Mouse (Mus musculus) embryonic stem cell, embryonic (primary cell): ENCODE data around the gene Cmtm8.

Experiments used
- CTCF ChIA-PET, 4 experiments: fragments of 300-600 bp in 2 of 4; fragments of 350-600 bp in 2 of 4; sonication (Branson Sonifier 250); formaldehyde crosslinking; loops; one replicate each; lab custom pipeline; 2022; ENCODE audit warnings: inconsistent platforms in 2 of 4; lab: Charles Lee
- POLR2A ChIA-PET, 4 experiments: fragments of 300-600 bp in 2 of 4; fragments of 350-600 bp in 2 of 4; sonication (Branson Sonifier 250); formaldehyde crosslinking; loops; one replicate each; lab custom pipeline; 2022; ENCODE audit warnings: antibody characterized with exemption in 4 of 4, inconsistent platforms in 1 of 4; lab: Charles Lee

The Cmtm8 gene

GRCm38 (mm10) chr9:114760353-114760752 lies 83.6 kb downstream of the Cmtm8 start:
- ChIA-PET CTCF (no interaction called here), POLR2A (interaction anchor here in 1 of 4 experiments (1.2 kb wide), 1 partner anchor 18 kb away, joined by 4 read pairs; no protein-coding TSS in a partner anchor)

- ChIA-PET POLR2A (interaction anchor here in 2 of 4 experiments (0.6 to 1.6 kb wide), 4 partner anchors 9 to 96 kb away, joined by 3 to 6 read pairs (median 4); partner anchors contain the start of gene Cmtm6 (in 1 of the 2)), CTCF (interaction anchor here in 1 of 4 experiments (0.6 to 0.8 kb wide), 2 partner anchors 26 to 304 kb away, joined by 3 read pairs; no protein-coding TSS in a partner anchor)
Measured at GRCm38 (mm10) chr9:114759886-114760285, 84.1 kb downstream of the Cmtm8 start.

- ChIA-PET CTCF (interaction anchor here in 2 of 4 experiments (0.6 to 0.7 kb wide), 3 partner anchors 77 to 323 kb away, joined by 3 read pairs; no protein-coding TSS in a partner anchor), POLR2A (interaction anchor here in 3 of 4 experiments (0.6 to 1.6 kb wide), 9 partner anchors 9 to 174 kb away, joined by 3 to 6 read pairs (median 4); partner anchors contain the start of genes Cmtm6 (in 1 of the 3) and Cmtm7 (in 1 of the 3))
Measured at GRCm38 (mm10) chr9:114758801-114759200, 85.2 kb downstream of the Cmtm8 start.

GRCm38 (mm10) chr9:114758272-114758671 lies 85.7 kb downstream of the Cmtm8 start:
- ChIA-PET CTCF (interaction anchor here in 1 of 4 experiments (0.6 to 0.7 kb wide), 2 partner anchors 131 to 323 kb away, joined by 3 read pairs; no protein-coding TSS in a partner anchor), POLR2A (interaction anchor here in 3 of 4 experiments (0.6 to 1.6 kb wide), 6 partner anchors 9 to 611 kb away, joined by 3 to 5 read pairs (median 4); partner anchors contain the start of genes Cmtm6 (in 1 of the 3) and Cmtm7 (in 1 of the 3))

GRCm38 (mm10) chr9:114752863-114753484 lies 91.0 kb downstream of the Cmtm8 start:
- ChIA-PET POLR2A (interaction anchor here (0.5 to 2.2 kb wide), 17 partner anchors 9 to 136 kb away, joined by 3 to 14 read pairs (median 3); partner anchors contain the start of genes Cmtm7 (in 1 of the 4) and Dync1li1 (in 1 of the 4)), CTCF (interaction anchor here (0.7 to 2.0 kb wide), 22 partner anchors 10 to 400 kb away, joined by 3 to 14 read pairs (median 3); partner anchors contain the start of genes Cmtm7 (in 2 of the 4), Cmtm6 (in 1 of the 4) and Cnot10 (in 1 of the 4))

GRCm38 (mm10) chr9:114752311-114752710 lies 91.6 kb downstream of the Cmtm8 start:
- CTCF ChIA-PET, result interaction anchor here in 3 of 4 experiments (0.7 to 2.0 kb wide), 12 partner anchors 10 to 160 kb away, joined by 3 to 14 read pairs (median 4); partner anchors contain the start of gene Cnot10 (in 1 of the 3)

GRCm38 (mm10) chr9:114751582-114751981 lies 92.4 kb downstream of the Cmtm8 start:
- ChIA-PET CTCF (interaction anchor here (0.6 to 2.0 kb wide), 5 partner anchors 12 to 291 kb away, joined by 3 to 6 read pairs (median 4); no protein-coding TSS in a partner anchor), POLR2A (interaction anchor here in 2 of 4 experiments (0.6 to 0.9 kb wide), 2 partner anchors 13 to 559 kb away, joined by 3 read pairs; partner anchors contain the start of gene Stt3b (in 1 of the 2))

More at GRCm38 (mm10) chr9:114752311-114752710, 91.6 kb downstream of the Cmtm8 start:
- POLR2A ChIA-PET, result interaction anchor here in 2 of 4 experiments (0.9 to 2.0 kb wide), 6 partner anchors 14 to 63 kb away, joined by 3 to 8 read pairs (median 3); partner anchors contain the start of gene Dync1li1 (in 1 of the 2)

GRCm38 (mm10) chr9:114747466-114747865 lies 96.5 kb downstream of the Cmtm8 start:
- POLR2A ChIA-PET, result interaction anchor here in 2 of 4 experiments (1.0 to 1.1 kb wide), 2 partner anchors 33 to 164 kb away, joined by 3 to 4 read pairs; no protein-coding TSS in a partner anchor
- CTCF ChIA-PET, result interaction anchor here in 2 of 4 experiments (0.6 to 1.3 kb wide), 3 partner anchors 14 to 477 kb away, joined by 3 read pairs; no protein-coding TSS in a partner anchor

- CTCF ChIA-PET, result interaction anchor here in 1 of 4 experiments (0.7 to 1.3 kb wide), 2 partner anchors 16 to 20 kb away, joined by 3 to 6 read pairs; partner anchors contain the start of gene Cmtm6
- POLR2A ChIA-PET, result interaction anchor here in 1 of 4 experiments (1.0 to 1.2 kb wide), 2 partner anchors 16 to 33 kb away, joined by 3 read pairs; partner anchors contain the start of gene Cmtm6
Measured at GRCm38 (mm10) chr9:114747012-114747411, 96.9 kb downstream of the Cmtm8 start.

GRCm38 (mm10) chr9:114745654-114746053 lies 98.3 kb downstream of the Cmtm8 start:
- ChIA-PET CTCF (interaction anchor here in 3 of 4 experiments (0.6 to 1.3 kb wide), 4 partner anchors 15 to 175 kb away, joined by 3 to 6 read pairs (median 3); partner anchors contain the start of gene Cmtm6 (in 1 of the 3)), POLR2A (interaction anchor here in 3 of 4 experiments (0.6 to 1.9 kb wide), 7 partner anchors 9 to 946 kb away, joined by 3 to 7 read pairs (median 3); partner anchors contain the start of gene Cmtm6 (in 2 of the 3))

GRCm38 (mm10) chr9:114745163-114745562 lies 98.8 kb downstream of the Cmtm8 start:
- ChIA-PET CTCF (interaction anchor here in 3 of 4 experiments (0.6 to 1.1 kb wide), 8 partner anchors 14 to 418 kb away, joined by 3 to 9 read pairs (median 3); partner anchors contain the start of gene Cmtm6 (in 1 of the 3)), POLR2A (interaction anchor here in 3 of 4 experiments (0.6 to 1.9 kb wide), 9 partner anchors 9 to 946 kb away, joined by 3 to 7 read pairs (median 3); partner anchors contain the start of gene Cmtm6 (in 1 of the 3))

GRCm38 (mm10) chr9:114742731-114743130 lies 101.2 kb downstream of the Cmtm8 start:
- POLR2A ChIA-PET, result interaction anchor here in 1 of 4 experiments (0.7 kb wide), 1 partner anchor 38 kb away, joined by 3 read pairs; no protein-coding TSS in a partner anchor
- CTCF ChIA-PET, result interaction anchor here in 1 of 4 experiments (1.3 kb wide), 1 partner anchor 16 kb away, joined by 3 read pairs; no protein-coding TSS in a partner anchor

- POLR2A ChIA-PET, result interaction anchor here in 2 of 4 experiments (0.6 to 2.1 kb wide), 5 partner anchors 9 to 201 kb away, joined by 3 to 7 read pairs (median 5); partner anchors contain the start of genes Cmtm6 (in 1 of the 2) and Cmtm7 (in 1 of the 2)
- CTCF ChIA-PET, result interaction anchor here in 2 of 4 experiments (0.6 to 1.1 kb wide), 3 partner anchors 13 to 348 kb away, joined by 3 to 4 read pairs (median 3); no protein-coding TSS in a partner anchor
Measured at GRCm38 (mm10) chr9:114740336-114740735, 103.6 kb downstream of the Cmtm8 start.
